Mouse (Mus musculus): ENCODE data around the gene 1700024B05Rik. TPM values are rescaled to one million over a fixed set of nuclear protein-coding genes. Genes with fewer than 3 reads are reported as not detected.
"Not testable (repeated sequence)": the region's sequence is repeated elsewhere in the genome, so short reads cannot be mapped to it uniquely, and the experiment has no call there.

1700024B05Rik gene
- total RNA-seq (2014; rRNA removed): not detected in 2 replicates
- polyA plus RNA-seq (2012; rRNA removed): not detected in 2 replicates

GRCm38 (mm10) chr14:41943695-41944094 is at the start of gene 1700024B05Rik:
Gene 1700024B05Rik (plus strand): TSS chr14:41943995.
- H3K4me1 ChIP-seq (ENCODE audit: control insufficient read depth, insufficient read depth, low read length); H3K27ac ChIP-seq (replicated peaks; ENCODE audit: insufficient read depth, low read depth, low read length); H3K36me3 ChIP-seq (ENCODE audit: control insufficient read depth, insufficient read depth, low read length); H3K27me3 ChIP-seq (ENCODE audit: control insufficient read depth, insufficient read depth, low read length); DNase-seq (ENCODE audit: extremely low read depth, low read depth, low spot score); H3K9ac ChIP-seq (ENCODE audit: low read depth, low read length); H3K4me3 ChIP-seq (ENCODE audit: insufficient read depth, low read depth, low read length); H3K79me2 ChIP-seq (ENCODE audit: control insufficient read depth, insufficient read depth, low read length): not testable (repeated sequence)
- WGBS: 86% methylated on average over 1 of the region's 2 CpGs

- H3K36me3 ChIP-seq (ENCODE audit: control insufficient read depth, insufficient read depth, low read length); H3K79me2 ChIP-seq (ENCODE audit: control insufficient read depth, insufficient read depth, low read length); DNase-seq (ENCODE audit: extremely low read depth, low read depth, low spot score); H3K4me3 ChIP-seq (ENCODE audit: insufficient read depth, low read depth, low read length); H3K27ac ChIP-seq (replicated peaks; ENCODE audit: insufficient read depth, low read depth, low read length); H3K4me1 ChIP-seq (ENCODE audit: control insufficient read depth, insufficient read depth, low read length); H3K27me3 ChIP-seq (ENCODE audit: control insufficient read depth, insufficient read depth, low read length); H3K9ac ChIP-seq (ENCODE audit: low read depth, low read length): not testable (repeated sequence)
- no CpG with 5 or more reads among the region's 2 CpGs for WGBS
Measured at GRCm38 (mm10) chr14:41907190-41907589, 36.6 kb upstream of the 1700024B05Rik start, which contains the start of gene Gm7980. Gene Gm7980 (minus strand): TSS chr14:41907290.

- no CpG with 5 or more reads among the region's 1 CpGs for WGBS
- H3K36me3 ChIP-seq (ENCODE audit: control insufficient read depth, insufficient read depth, low read length); H3K27me3 ChIP-seq (ENCODE audit: control insufficient read depth, insufficient read depth, low read length): not testable (repeated sequence)
Measured at GRCm38 (mm10) chr14:41924649-41925048, 19.1 kb upstream of the 1700024B05Rik start, which contains the start of gene 1700049E17Rik1. Gene 1700049E17Rik1 (plus strand): TSS chr14:41924949.

GRCm38 (mm10) chr14:41964095-41964494 is 20.3 kb downstream of the 1700024B05Rik start:
- not testable (repeated sequence) for H3K36me3 ChIP-seq (ENCODE audit: control insufficient read depth, insufficient read depth, low read length); H3K79me2 ChIP-seq (ENCODE audit: control insufficient read depth, insufficient read depth, low read length); H3K27me3 ChIP-seq (ENCODE audit: control insufficient read depth, insufficient read depth, low read length); H3K4me3 ChIP-seq (ENCODE audit: insufficient read depth, low read depth, low read length); DNase-seq (ENCODE audit: extremely low read depth, low read depth, low spot score); H3K27ac ChIP-seq (replicated peaks; ENCODE audit: insufficient read depth, low read depth, low read length); H3K9ac ChIP-seq (ENCODE audit: low read depth, low read length); H3K4me1 ChIP-seq (ENCODE audit: control insufficient read depth, insufficient read depth, low read length)
- WGBS: 59% methylated on average over 4 of the region's 4 CpGs

More at GRCm38 (mm10) chr14:41924649-41925048, 19.1 kb upstream of the 1700024B05Rik start, which contains the start of gene 1700049E17Rik1:
- H3K27ac ChIP-seq (replicated peaks; ENCODE audit: insufficient read depth, low read depth, low read length); H3K79me2 ChIP-seq (ENCODE audit: control insufficient read depth, insufficient read depth, low read length); H3K4me3 ChIP-seq (ENCODE audit: insufficient read depth, low read depth, low read length); DNase-seq (ENCODE audit: extremely low read depth, low read depth, low spot score); H3K9ac ChIP-seq (ENCODE audit: low read depth, low read length); H3K4me1 ChIP-seq (ENCODE audit: control insufficient read depth, insufficient read depth, low read length): not testable (repeated sequence)

GRCm38 (mm10) chr14:41967827-41968226 is 24.0 kb downstream of the 1700024B05Rik start, which contains the start of gene Gm6401:
Gene Gm6401 (minus strand): TSS chr14:41967927.
- not testable (repeated sequence) for DNase-seq (ENCODE audit: extremely low read depth, low read depth, low spot score); H3K4me1 ChIP-seq (ENCODE audit: control insufficient read depth, insufficient read depth, low read length); H3K27ac ChIP-seq (replicated peaks; ENCODE audit: insufficient read depth, low read depth, low read length); H3K27me3 ChIP-seq (ENCODE audit: control insufficient read depth, insufficient read depth, low read length); H3K9ac ChIP-seq (ENCODE audit: low read depth, low read length); H3K4me3 ChIP-seq (ENCODE audit: insufficient read depth, low read depth, low read length); H3K79me2 ChIP-seq (ENCODE audit: control insufficient read depth, insufficient read depth, low read length); H3K36me3 ChIP-seq (ENCODE audit: control insufficient read depth, insufficient read depth, low read length)
- WGBS: 68% methylated on average over 1 of the region's 1 CpGs

GRCm38 (mm10) chr14:41968596-41968995 is 24.8 kb downstream of the 1700024B05Rik start:
- not testable (repeated sequence) for DNase-seq (ENCODE audit: extremely low read depth, low read depth, low spot score); H3K9ac ChIP-seq (ENCODE audit: low read depth, low read length); H3K27ac ChIP-seq (replicated peaks; ENCODE audit: insufficient read depth, low read depth, low read length); H3K36me3 ChIP-seq (ENCODE audit: control insufficient read depth, insufficient read depth, low read length); H3K27me3 ChIP-seq (ENCODE audit: control insufficient read depth, insufficient read depth, low read length); H3K4me3 ChIP-seq (ENCODE audit: insufficient read depth, low read depth, low read length); H3K79me2 ChIP-seq (ENCODE audit: control insufficient read depth, insufficient read depth, low read length); H3K4me1 ChIP-seq (ENCODE audit: control insufficient read depth, insufficient read depth, low read length)
- 53% methylated on average over 3 of the region's 3 CpGs for WGBS

- not testable (repeated sequence) for H3K4me1 ChIP-seq (ENCODE audit: control insufficient read depth, insufficient read depth, low read length); H3K79me2 ChIP-seq (ENCODE audit: control insufficient read depth, insufficient read depth, low read length); H3K36me3 ChIP-seq (ENCODE audit: control insufficient read depth, insufficient read depth, low read length); H3K27ac ChIP-seq (replicated peaks; ENCODE audit: insufficient read depth, low read depth, low read length); H3K9ac ChIP-seq (ENCODE audit: low read depth, low read length); H3K4me3 ChIP-seq (ENCODE audit: insufficient read depth, low read depth, low read length); DNase-seq (ENCODE audit: extremely low read depth, low read depth, low spot score); H3K27me3 ChIP-seq (ENCODE audit: control insufficient read depth, insufficient read depth, low read length)
- 50% methylated on average over 1 of the region's 1 CpGs for WGBS
Measured at GRCm38 (mm10) chr14:41983225-41983624, 39.4 kb downstream of the 1700024B05Rik start, which contains the start of gene Gm3543. Gene Gm3543 (minus strand): TSS chr14:41983325.

Other genes with a start within 250 kb of the 1700024B05Rik start
- gene Gm8068, start 242.1 kb upstream of the 1700024B05Rik start, total RNA-seq (2014; rRNA removed): not detected in 2 replicates
- gene Gm8068, start 242.1 kb upstream of the 1700024B05Rik start, polyA plus RNA-seq (2012; rRNA removed): not detected in 2 replicates
- gene Gm7929, start 193.4 kb upstream of the 1700024B05Rik start, total RNA-seq (2014; rRNA removed): not detected in 2 replicates
- not detected in 2 replicates for gene Gm7929, start 193.4 kb upstream of the 1700024B05Rik start, polyA plus RNA-seq (2012; rRNA removed)
- not detected in 2 replicates for gene Gm47189, start 171.6 kb upstream of the 1700024B05Rik start, total RNA-seq (2014; rRNA removed)
- gene Gm47189, start 171.6 kb upstream of the 1700024B05Rik start, polyA plus RNA-seq (2012; rRNA removed): not detected in 2 replicates
- not detected in 2 replicates for gene Gm7980, start 36.7 kb upstream of the 1700024B05Rik start, total RNA-seq (2014; rRNA removed)
- gene Gm7980, start 36.7 kb upstream of the 1700024B05Rik start, polyA plus RNA-seq (2012; rRNA removed): not detected in 2 replicates
- gene 1700049E17Rik1, start 19.0 kb upstream of the 1700024B05Rik start, total RNA-seq (2014; rRNA removed): not detected in 2 replicates
- not detected in 2 replicates for gene 1700049E17Rik1, start 19.0 kb upstream of the 1700024B05Rik start, polyA plus RNA-seq (2012; rRNA removed)
- gene Gm6401, start 23.9 kb downstream of the 1700024B05Rik start, total RNA-seq (2014; rRNA removed): not detected in 2 replicates
- gene Gm6401, start 23.9 kb downstream of the 1700024B05Rik start, polyA plus RNA-seq (2012; rRNA removed): not detected in 2 replicates
- gene Gm3543, start 39.3 kb downstream of the 1700024B05Rik start, total RNA-seq (2014; rRNA removed): not detected in 2 replicates
- gene Gm3543, start 39.3 kb downstream of the 1700024B05Rik start, polyA plus RNA-seq (2012; rRNA removed): not detected in 2 replicates
- gene Gm7951, start 173.4 kb downstream of the 1700024B05Rik start, total RNA-seq (2014; rRNA removed): not detected in 2 replicates
- gene Gm7951, start 173.4 kb downstream of the 1700024B05Rik start, polyA plus RNA-seq (2012; rRNA removed): not detected in 2 replicates
- not detected in 2 replicates for gene Gm17027, start 218.6 kb downstream of the 1700024B05Rik start, total RNA-seq (2014; rRNA removed)
- not detected in 2 replicates for gene Gm17027, start 218.6 kb downstream of the 1700024B05Rik start, polyA plus RNA-seq (2012; rRNA removed)
- not detected in 2 replicates for gene Gm3573, start 246.8 kb downstream of the 1700024B05Rik start, total RNA-seq (2014; rRNA removed)
- gene Gm3573, start 246.8 kb downstream of the 1700024B05Rik start, polyA plus RNA-seq (2012; rRNA removed): not detected in 2 replicates